Mouse (Mus musculus) stomach, embryonic 15.5 days (tissue): Measurements from ENCODE around the gene Ubxn10. TPM values are rescaled to one million over a fixed set of nuclear protein-coding genes. Genes with fewer than 3 reads are reported as not detected.

ENCODE experiments used
- ATAC-seq: fragments of 200-750 bp; cut with Nextera tagmentation; 2 replicates; pipeline ENCODE4 v1.8.0; 2017; ENCODE audit warnings: low read depth, moderate number of reproducible peaks, moderate TSS enrichment; ENCODE audit not compliant: insufficient read depth, low FRiP score
- H3K27ac ChIP-seq: fragments of 300-500 bp; sonication (generic); 2 replicates; pipeline ENCODE4 v1.5.1; 2015; ENCODE audit warnings: mild to moderate bottlenecking, inconsistent platforms
- H3K27me3 ChIP-seq: fragments of 300-500 bp; sonication (generic); replicated peaks from 2 replicates; pipeline ENCODE4 v1.6.1; 2015; ENCODE audit warnings: inconsistent platforms
- H3K36me3 ChIP-seq: fragments of 300-500 bp; sonication (generic); 2 replicates; pipeline ENCODE4 v1.6.1; 2015; ENCODE audit warnings: inconsistent platforms
- H3K4me1 ChIP-seq: fragments of 300-500 bp; sonication (generic); 2 replicates; pipeline ENCODE4 v1.6.1; 2015; ENCODE audit warnings: inconsistent platforms
- H3K4me2 ChIP-seq: fragments of 300-500 bp; sonication (generic); 2 replicates; pipeline ENCODE4 v1.6.1; 2015; ENCODE audit warnings: mild to moderate bottlenecking, inconsistent platforms
- H3K4me3 ChIP-seq: fragments of 300-500 bp; sonication (generic); replicated peaks from 2 replicates; pipeline ENCODE4 v1.5.1; 2015; ENCODE audit warnings: inconsistent platforms
- H3K9ac ChIP-seq: fragments of 300-500 bp; sonication (generic); 2 replicates; pipeline ENCODE4 v1.6.1; 2015; ENCODE audit warnings: inconsistent platforms
- H3K9me3 ChIP-seq: fragments of 300-500 bp; sonication (generic); 2 replicates; pipeline ENCODE4 v1.6.1; 2016; ENCODE audit warnings: inconsistent platforms
- WGBS: fragments of 180-500 bp; shearing (Covaris S2); methylation state at CpG from one replicate; pipeline ENCODE4 v1.1.7; 2015; 5-methylcytosine and 5-hydroxymethylcytosine counted together
- polyA plus RNA-seq: library from polyadenylated mRNA; unstranded; fragments of >200 nt; fragmentation: Nextera tagmentation; extraction: Ambion mirVana; gene quantifications from 2 replicates; pipeline ENCODE4 v1.2.1, GENCODE M21; 2015

The Ubxn10 gene
- polyA plus RNA-seq, 1 experiment from 2014 or later: 1.6 TPM

DNA sequence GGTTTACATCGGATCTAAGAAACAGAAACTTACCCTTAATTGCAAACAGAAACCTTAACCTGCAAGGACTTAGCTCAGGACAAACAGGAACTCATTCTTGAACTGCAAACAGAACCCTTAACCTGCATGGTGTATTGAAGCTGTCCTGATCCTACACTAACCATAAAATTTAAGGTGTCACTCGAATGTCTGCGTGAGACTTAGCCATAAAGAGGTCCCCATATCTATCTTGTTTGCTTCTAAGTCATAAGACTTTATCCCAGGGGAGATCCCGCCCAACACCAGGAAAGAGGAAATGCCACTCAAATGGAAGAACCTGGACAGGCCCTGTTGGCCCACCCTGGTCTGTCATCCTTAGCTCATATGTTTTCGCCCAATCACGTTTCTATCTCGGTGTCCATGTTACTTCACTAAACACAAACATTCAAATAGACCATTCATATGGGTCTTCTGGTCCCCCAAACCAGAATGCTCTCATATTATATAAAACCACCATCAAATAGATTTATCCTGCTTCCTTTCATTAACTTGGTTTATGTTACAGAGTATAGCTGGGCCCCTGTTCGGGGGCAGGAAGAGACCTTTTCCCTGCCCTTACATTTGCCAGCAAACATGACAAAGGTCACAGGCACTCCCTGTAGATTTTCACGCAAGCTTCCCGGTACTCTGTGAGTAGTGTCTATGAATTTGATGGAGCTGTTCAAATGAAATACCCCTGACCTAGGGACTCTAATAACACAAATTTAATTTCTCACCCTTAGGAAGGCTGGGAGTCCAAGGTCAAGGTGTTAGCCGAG is 66.7 kb downstream of the Ubxn10 start:
- Histone ChIP-seq H3K4me3 (no peak overlapping the region), H3K4me1 (no peaks in the 10 kb centered on the region), H3K27ac (no peak overlapping the region), H3K9me3 (no peaks in the 10 kb centered on the region), H3K9ac (no peak overlapping the region), H3K27me3 (0 out of 2 replicates have a peak, but pooled peaks cover 2% of the 10 kb centered on the region), H3K36me3 (no peaks in the 10 kb centered on the region), H3K4me2 (no peak overlapping the region)
- 64% methylated on average over 11 of the region's 11 CpGs for WGBS
- ATAC-seq: no peak

DNA sequence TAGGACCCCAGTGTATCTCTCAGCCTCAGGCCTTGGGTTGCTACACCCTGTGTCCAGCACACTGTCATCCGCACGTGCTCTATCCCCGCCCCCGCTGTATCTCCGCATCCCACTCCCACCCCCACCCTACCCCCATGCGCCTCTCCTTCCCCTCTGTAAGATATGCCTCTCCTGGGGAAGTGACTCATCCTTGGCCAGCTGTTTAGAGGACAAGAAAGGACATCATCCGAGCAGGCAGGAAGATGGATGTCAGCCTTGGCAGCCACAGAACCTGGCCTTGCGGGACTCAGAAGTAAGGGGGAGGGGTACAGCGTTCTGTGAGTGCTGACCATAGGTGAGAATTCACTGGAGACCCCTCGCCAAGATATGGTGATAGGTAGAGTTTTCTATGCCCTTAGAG is 70.4 kb downstream of the Ubxn10 start:
- no peak overlapping the region for H3K27ac ChIP-seq
- no peaks in the 10 kb centered on the region for H3K9me3 ChIP-seq
- no peaks in the 10 kb centered on the region for H3K36me3 ChIP-seq
- no peaks in the 10 kb centered on the region for H3K27me3 ChIP-seq
- WGBS: 46% methylated on average over 10 of the region's 10 CpGs
- no peaks in the 10 kb centered on the region for H3K4me1 ChIP-seq
- no peak overlapping the region for H3K4me2 ChIP-seq
- H3K4me3 ChIP-seq: no peak overlapping the region
- ATAC-seq: no peak
- no peak overlapping the region for H3K9ac ChIP-seq

DNA sequence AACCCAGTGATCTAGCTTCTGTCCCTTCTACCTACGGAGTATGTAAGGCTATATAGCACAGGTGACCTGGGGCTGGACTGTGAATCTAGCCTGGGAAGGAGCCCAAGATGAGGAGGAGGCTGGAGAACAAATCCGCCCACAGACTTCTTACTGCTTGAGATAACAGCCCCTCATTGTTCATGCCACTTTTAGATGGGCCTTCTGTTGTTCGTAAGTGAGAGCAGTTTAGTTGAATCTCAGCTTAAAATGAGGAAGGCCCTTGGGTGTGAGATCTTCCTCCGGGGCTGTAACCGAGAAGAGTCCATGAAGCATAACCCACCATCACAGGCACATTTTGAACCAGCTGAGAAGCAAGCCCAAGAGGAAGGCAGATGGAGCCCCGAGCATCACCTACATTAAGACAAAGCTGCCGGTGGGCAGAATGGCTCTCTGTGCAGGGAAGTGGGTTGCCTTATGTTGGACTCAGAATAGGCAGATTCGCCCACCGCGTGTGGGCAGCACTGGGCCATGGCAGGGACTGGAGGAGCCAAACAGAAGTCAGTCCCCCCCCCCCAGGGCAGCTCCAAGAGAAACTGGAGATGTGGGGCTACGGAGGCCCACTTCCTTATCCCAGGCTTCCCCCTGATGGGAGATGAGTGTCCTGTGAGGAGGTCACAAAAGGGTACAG is 76.9 kb downstream of the Ubxn10 start:
- Histone ChIP-seq H3K4me3 (no peak overlapping the region), H3K9me3 (no peaks in the 10 kb centered on the region), H3K4me2 (no peak overlapping the region), H3K36me3 (no peaks in the 10 kb centered on the region), H3K27ac (no peak overlapping the region), H3K27me3 (no peaks in the 10 kb centered on the region), H3K4me1 (no peaks in the 10 kb centered on the region), H3K9ac (no peak overlapping the region)
- no peak for ATAC-seq
- 77% methylated on average over 11 of the region's 11 CpGs for WGBS

Other genes starting within 250 kb of the Ubxn10 start
- 0.32 and 0.37 TPM in 2 replicates for gene Vwa5b1, start 101.3 kb downstream of the Ubxn10 start, polyA plus RNA-seq
- gene Pla2g2c, start 12.4 kb downstream of the Ubxn10 start, polyA plus RNA-seq: 0.18 and 0.39 TPM in 2 replicates
- gene Pla2g2f, start 20.5 kb upstream of the Ubxn10 start, polyA plus RNA-seq: 1.3 and 1.5 TPM in 2 replicates
- gene Pla2g2d, start 38.6 kb upstream of the Ubxn10 start, polyA plus RNA-seq: 0.62 and 1.1 TPM in 2 replicates
- 0.18 and 0.32 TPM in 2 replicates for gene Pla2g5, start 126.3 kb upstream of the Ubxn10 start, polyA plus RNA-seq
- not detected in 2 replicates for gene Gm13030, start 136.8 kb upstream of the Ubxn10 start, polyA plus RNA-seq
- not detected in 2 replicates for gene Pla2g2e, start 140.8 kb upstream of the Ubxn10 start, polyA plus RNA-seq
- gene Otud3, start 176.8 kb upstream of the Ubxn10 start, polyA plus RNA-seq: 6.8 and 8.1 TPM in 2 replicates
- 22.7 and 26.1 TPM in 2 replicates for gene Rnf186, start 229.9 kb upstream of the Ubxn10 start, polyA plus RNA-seq
- gene Tmco4, start 235.7 kb upstream of the Ubxn10 start, polyA plus RNA-seq: 9.2 and 9.4 TPM in 2 replicates